Mouse (Mus musculus) spleen, adult 2 months (tissue): ENCODE data around the gene Clip4. TPM values are rescaled to one million over a fixed set of nuclear protein-coding genes. Genes with fewer than 3 reads are reported as not detected.
"Not testable (repeated sequence)": the region's sequence is repeated elsewhere in the genome, so short reads cannot be mapped to it uniquely, and the experiment has no call there.

Source experiments
- DNase-seq, 2 experiments: peaks; one replicate each; pipeline versions ENCODE4 v3.0.0 to v3.0.0-alpha.2; 2012 to 2021; ENCODE audit warnings: low spot score in 2 of 2, low read depth in 1 of 2
- H3K27ac ChIP-seq: fragments of 200-500 bp; 2 replicates; pipeline ENCODE4 v1.5.1; 2012; ENCODE audit warnings: low read length, inconsistent platforms; ENCODE audit not compliant: insufficient read depth
- H3K27me3 ChIP-seq: fragments of 200-500 bp; 2 replicates; pipeline ENCODE4 v1.6.1; 2012; ENCODE audit warnings: mild to moderate bottlenecking, moderate library complexity, low read length, inconsistent platforms; ENCODE audit not compliant: control insufficient read depth, insufficient read depth
- H3K36me3 ChIP-seq: fragments of 200-500 bp; 2 replicates; pipeline ENCODE4 v1.6.1; 2012; ENCODE audit warnings: mild to moderate bottlenecking, low read length, inconsistent platforms; ENCODE audit not compliant: control insufficient read depth, insufficient read depth
- H3K4me1 ChIP-seq: fragments of 200-500 bp; 2 replicates; pipeline ENCODE4 v1.6.1; 2011; ENCODE audit warnings: inconsistent platforms; ENCODE audit not compliant: control insufficient read depth, insufficient read depth, insufficient read length
- H3K4me3 ChIP-seq: fragments of 200-500 bp; 2 replicates; pipeline ENCODE4 v1.5.1; 2011; ENCODE audit warnings: mild to moderate bottlenecking, inconsistent platforms; ENCODE audit not compliant: insufficient read depth, insufficient read length; ENCODE audit errors: extremely low read depth
- CTCF ChIP-seq: fragments of 200-500 bp; IDR thresholded peaks from 2 replicates; pipeline ENCODE4 v1.5.1; 2011; ENCODE audit warnings: mild to moderate bottlenecking, inconsistent platforms; ENCODE audit not compliant: insufficient read depth, insufficient read length, insufficient replicate concordance; ENCODE audit errors: extremely low read depth
- POLR2A ChIP-seq: fragments of 200-500 bp; IDR thresholded peaks from 2 replicates; pipeline ENCODE4 v1.6.1; 2011; ENCODE audit warnings: low read depth, low read length, inconsistent platforms
- WGBS: fragments of 180-500 bp; shearing (Covaris S2); methylation state at CpG from one replicate; pipeline ENCODE4 v1.1.7; 2018; 5-methylcytosine and 5-hydroxymethylcytosine counted together
- polyA plus RNA-seq: library from polyadenylated mRNA; depleted of rRNA; stranded (reverse); fragments of >200 nt; gene quantifications from 2 replicates; pipeline ENCODE4 v1.2.3, GENCODE M21; 2012; rRNA removed

The Clip4 gene
- polyA plus RNA-seq: 0.26 and 0.69 TPM in 2 replicates

DNA sequence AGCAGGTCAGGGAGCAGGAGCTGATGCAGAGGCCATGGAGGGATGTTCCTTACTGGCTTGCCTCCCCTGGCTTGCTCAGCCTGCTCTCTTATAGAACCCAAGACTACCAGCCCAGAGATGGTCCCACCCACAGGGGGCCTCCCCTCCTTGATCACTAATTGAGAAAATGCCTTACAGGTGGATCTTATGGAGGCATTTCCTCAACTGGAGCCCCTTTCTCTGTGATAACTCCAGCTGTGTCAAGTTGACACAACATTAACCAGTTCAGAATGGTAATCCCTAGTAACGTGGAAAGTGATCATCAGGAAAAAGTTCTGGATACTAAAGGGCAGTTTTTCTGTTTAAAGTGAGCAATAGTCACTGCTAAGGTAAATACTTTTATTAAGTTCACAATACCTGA, at the start of gene Clip4:
TSS of gene Clip4 (plus strand) at position 301 of the 400 bp plus-strand sequence.
- not testable (repeated sequence) for H3K4me1 ChIP-seq, H3K27me3 ChIP-seq, DNase-seq, H3K36me3 ChIP-seq, H3K27ac ChIP-seq, H3K4me3 ChIP-seq
- 78% methylated on average over 1 of the region's 1 CpGs for WGBS

DNA sequence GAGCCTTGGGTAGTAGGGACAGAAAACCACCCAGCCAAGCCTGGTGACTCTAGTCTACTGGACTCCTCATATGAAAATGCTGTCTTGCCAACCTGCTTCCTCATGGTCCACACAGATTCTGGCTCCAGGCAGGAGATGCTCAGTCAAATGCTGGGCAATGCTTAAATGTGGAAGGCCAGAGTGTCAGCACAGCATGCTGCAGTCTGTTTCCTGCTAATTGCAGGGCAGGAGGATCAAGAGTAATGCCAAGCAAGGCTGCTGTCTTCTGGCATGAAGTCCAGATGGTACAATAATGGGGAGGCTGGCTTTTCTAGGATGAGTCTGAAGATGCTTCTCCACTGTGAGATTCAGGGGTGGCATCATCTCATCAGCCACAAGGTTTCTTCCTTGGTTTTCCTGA, 47.8 kb upstream of the Clip4 start:
- TF ChIP-seq POLR2A (no peak), CTCF (no peak)
- no peaks in the 10 kb centered on the region for H3K4me1 ChIP-seq
- no peaks in the 10 kb centered on the region for H3K36me3 ChIP-seq
- no peak for DNase-seq
- H3K4me3 ChIP-seq: no peak overlapping the region
- H3K27me3 ChIP-seq: no peaks in the 10 kb centered on the region; the same call in 1 of the 2 replicates
- no peak overlapping the region for H3K27ac ChIP-seq

GRCm38 (mm10) chr17:71721019-71721418, 47.3 kb upstream of the Clip4 start:
- TF ChIP-seq POLR2A: no peak
- no peak for DNase-seq
- Histone ChIP-seq H3K27me3 (no peaks in the 10 kb centered on the region; the same call in 1 of the 2 replicates), H3K4me3 (no peak overlapping the region), H3K36me3 (no peaks in the 10 kb centered on the region), H3K27ac (no peak overlapping the region), H3K4me1 (no peaks in the 10 kb centered on the region)
- WGBS: 69% methylated on average over 3 of the region's 3 CpGs

- no peak for TF ChIP-seq POLR2A
- no peak for TF ChIP-seq CTCF
- no peaks in the 10 kb centered on the region for H3K27me3 ChIP-seq
Measured at GRCm38 (mm10) chr17:71730655-71731054, 37.6 kb upstream of the Clip4 start.

DNA sequence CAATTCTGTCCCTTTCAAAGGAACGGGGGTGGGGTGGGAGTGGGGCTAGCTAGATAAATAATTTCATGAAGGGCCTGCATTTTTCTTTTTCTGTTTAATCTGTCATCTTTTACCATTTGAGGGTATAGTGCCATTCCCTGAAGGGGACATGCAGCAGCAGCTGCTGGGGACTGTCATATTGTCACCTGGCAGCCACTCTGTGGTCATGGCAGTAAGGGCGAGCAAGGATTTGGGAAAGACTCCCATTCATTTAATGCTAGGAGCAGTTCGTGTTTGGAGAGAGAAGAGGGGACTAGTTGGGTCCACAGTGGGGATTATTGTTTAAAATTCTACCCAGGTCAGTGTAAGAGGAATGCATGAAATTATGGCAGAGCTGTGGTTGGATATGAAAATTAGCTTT, 31.8 kb upstream of the Clip4 start:
- Histone ChIP-seq H3K27ac (no peak overlapping the region), H3K36me3 (no peaks in the 10 kb centered on the region), H3K4me1 (no peaks in the 10 kb centered on the region), H3K4me3 (no peak overlapping the region), H3K27me3 (no peaks in the 10 kb centered on the region)
- no peak for DNase-seq
- TF ChIP-seq POLR2A (no peak), CTCF (no peak)
- 76% methylated on average over 3 of the region's 3 CpGs for WGBS

More at GRCm38 (mm10) chr17:71730655-71731054, 37.6 kb upstream of the Clip4 start:
- no peak overlapping the region for H3K4me3 ChIP-seq
- 74% methylated on average over 2 of the region's 2 CpGs for WGBS
- H3K36me3 ChIP-seq: no peaks in the 10 kb centered on the region
- no peak overlapping the region for H3K27ac ChIP-seq
- no peaks in the 10 kb centered on the region for H3K4me1 ChIP-seq
- DNase-seq: no peak

GRCm38 (mm10) chr17:71742156-71742555, 26.1 kb upstream of the Clip4 start:
- Histone ChIP-seq H3K36me3 (no peaks in the 10 kb centered on the region), H3K4me1 (no peaks in the 10 kb centered on the region), H3K4me3 (no peak overlapping the region), H3K27me3 (no peaks in the 10 kb centered on the region), H3K27ac (no peak overlapping the region)
- DNase-seq: no peak
- WGBS: 87% methylated on average over 3 of the region's 3 CpGs
- TF ChIP-seq CTCF (no peak), POLR2A (no peak)

- WGBS: 78% methylated on average over 5 of the region's 5 CpGs
- no peak overlapping the region for H3K4me3 ChIP-seq
Measured at GRCm38 (mm10) chr17:71742935-71743334, 25.3 kb upstream of the Clip4 start.

More at GRCm38 (mm10) chr17:71742935-71743334, 25.3 kb upstream of the Clip4 start:
- DNase-seq: no peak
- TF ChIP-seq CTCF: no peak
- TF ChIP-seq POLR2A: no peak
- no peaks in the 10 kb centered on the region for H3K27me3 ChIP-seq
- no peaks in the 10 kb centered on the region for H3K36me3 ChIP-seq
- H3K27ac ChIP-seq: no peak overlapping the region
- no peaks in the 10 kb centered on the region for H3K4me1 ChIP-seq
